Mouse (Mus musculus) heart, postnatal 0 days (tissue): ENCODE measurements around the gene Nucks1. TPM values are rescaled to one million over a fixed set of nuclear protein-coding genes. Genes with fewer than 3 reads are reported as not detected.

Source experiments
- ATAC-seq: fragments of 200-750 bp; cut with Nextera tagmentation; 2 replicates; pipeline ENCODE4 v1.8.0; 2017; ENCODE audit warnings: low read depth, moderate number of reproducible peaks, moderate library complexity; ENCODE audit not compliant: insufficient read depth
- DNase-seq: peaks from one replicate; pipeline ENCODE4 v3.0.0-alpha.2; 2016; ENCODE audit warnings: low spot score
- H3K27ac ChIP-seq: fragments of 300-500 bp; sonication (generic); 2 replicates; pipeline ENCODE4 v1.5.1; 2014; ENCODE audit warnings: low read depth, mild to moderate bottlenecking
- H3K27me3 ChIP-seq: fragments of 300-500 bp; sonication (generic); 2 replicates; pipeline ENCODE4 v1.6.1; 2014; ENCODE audit warnings: low read length, mixed read lengths; ENCODE audit not compliant: control insufficient read depth, insufficient read depth
- H3K36me3 ChIP-seq: fragments of 300-500 bp; sonication (generic); replicated peaks from 2 replicates; pipeline ENCODE4 v1.6.1; 2014; ENCODE audit warnings: low read length, mixed read lengths; ENCODE audit not compliant: control insufficient read depth, insufficient read depth
- H3K4me1 ChIP-seq: fragments of 300-500 bp; sonication (generic); 2 replicates; pipeline ENCODE4 v1.6.1; 2014; ENCODE audit warnings: antibody characterized with exemption; ENCODE audit not compliant: control insufficient read depth, insufficient read depth
- H3K4me2 ChIP-seq: fragments of 300-500 bp; sonication (generic); 2 replicates; pipeline ENCODE4 v1.6.1; 2014; ENCODE audit warnings: low read depth, mild to moderate bottlenecking, low read length, moderate library complexity
- H3K4me3 ChIP-seq: fragments of 300-500 bp; sonication (generic); 2 replicates; pipeline ENCODE4 v1.5.1; 2014; ENCODE audit warnings: low read depth, low read length
- H3K9ac ChIP-seq: fragments of 300-500 bp; sonication (generic); replicated peaks from 2 replicates; pipeline ENCODE4 v1.6.1; 2014; ENCODE audit warnings: low read depth, low read length, mixed read lengths
- H3K9me3 ChIP-seq: fragments of 300-500 bp; sonication (generic); replicated peaks from 2 replicates; pipeline ENCODE4 v1.6.1; 2016; ENCODE audit warnings: low read length; ENCODE audit not compliant: control insufficient read depth
- CTCF ChIP-seq: IDR thresholded peaks from 2 replicates; pipeline ENCODE4 v1.5.1; 2016; ENCODE audit warnings: antibody characterized with exemption, control low read depth, low read depth
- EP300 ChIP-seq: IDR thresholded peaks from 2 replicates; pipeline ENCODE4 v1.6.1; 2016; ENCODE audit warnings: antibody characterized with exemption, low read depth
- WGBS: fragments of 180-500 bp; shearing (Covaris S2); extraction: QIAGEN DNeasy Blood & Tissue Kit; methylation state at CpG from one replicate; pipeline ENCODE4 v1.1.7; 2014; 5-methylcytosine and 5-hydroxymethylcytosine counted together
- polyA plus RNA-seq: library from polyadenylated mRNA; unstranded; fragments of >200 nt; fragmentation: Nextera tagmentation; extraction: Ambion mirVana; gene quantifications from 2 replicates; pipeline ENCODE4 v1.2.1, GENCODE M21; 2015
- total RNA-seq: library from RNA; depleted of rRNA; stranded (reverse); fragments of >200 nt; gene quantifications from 2 replicates; pipeline ENCODE4 v1.2.3, GENCODE M21; 2014; ENCODE audit warnings: low replicate concordance

The Nucks1 gene
- total and polyA plus RNA-seq, 2 experiments from 2014 or later, result 27.0 to 58.2 TPM

- no peak overlapping the region for H3K27ac ChIP-seq
- no peaks in the 10 kb centered on the region for H3K9me3 ChIP-seq
- no peak for TF ChIP-seq CTCF
- TF ChIP-seq EP300, result no peak
- no peaks in the 10 kb centered on the region for H3K4me1 ChIP-seq
- no peak for DNase-seq
- peaks cover 17% of the 10 kb centered on the region; the same call in 1 of the 2 replicates for H3K27me3 ChIP-seq
- no peaks in the 10 kb centered on the region for H3K36me3 ChIP-seq
- no peak overlapping the region for H3K9ac ChIP-seq
- 59% methylated on average over 15 of the region's 15 CpGs for WGBS
- H3K4me3 ChIP-seq, result no peak overlapping the region
- ATAC-seq, result no peak
- no peak overlapping the region for H3K4me2 ChIP-seq
Observed at GRCm38 (mm10) chr1:131971771-131972497, 61.6 kb downstream of the Nucks1 start.

- no peaks in the 10 kb centered on the region for H3K36me3 ChIP-seq
- H3K27ac ChIP-seq, result no peak overlapping the region
- ATAC-seq (no peak), DNase-seq (no peak)
- no peak overlapping the region for H3K4me3 ChIP-seq
- no peaks in the 10 kb centered on the region for H3K4me1 ChIP-seq
- WGBS, result 59% methylated on average over 13 of the region's 13 CpGs
- no peaks in the 10 kb centered on the region for H3K9me3 ChIP-seq
- H3K27me3 ChIP-seq, result peaks cover 10% of the 10 kb centered on the region; the same call in 1 of the 2 replicates
- H3K4me2 ChIP-seq, result no peak overlapping the region
- no peak overlapping the region for H3K9ac ChIP-seq
- no peak for TF ChIP-seq CTCF
Observed at GRCm38 (mm10) chr1:131972498-131973334, 62.4 kb downstream of the Nucks1 start.

DNA sequence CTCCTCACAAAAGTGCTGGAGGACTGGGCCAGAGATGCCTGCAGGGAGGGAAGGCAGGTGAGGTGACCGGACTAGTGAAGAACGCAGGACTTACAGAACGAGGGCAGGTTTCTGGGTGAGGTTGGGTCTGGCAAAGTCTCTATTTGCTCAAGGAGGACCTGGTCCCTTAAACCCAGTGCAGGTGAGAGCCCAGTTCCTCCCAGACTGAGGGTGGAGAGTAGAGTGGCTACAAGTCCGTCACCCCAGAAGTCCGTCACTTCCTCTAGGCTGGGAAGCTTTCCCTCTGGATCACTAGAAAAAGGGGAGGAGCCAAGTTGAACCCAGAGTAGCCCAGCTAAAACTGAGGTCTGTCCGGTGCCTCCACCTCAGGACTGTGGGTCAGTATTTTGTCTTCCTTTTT lies 63.7 kb downstream of the Nucks1 start:
- TF ChIP-seq EP300, result no peak
- no peak for TF ChIP-seq CTCF
- H3K27ac ChIP-seq, result no peak overlapping the region
- H3K4me1 ChIP-seq, result no peaks in the 10 kb centered on the region
- H3K4me3 ChIP-seq, result no peak overlapping the region
- no peaks in the 10 kb centered on the region for H3K9me3 ChIP-seq
- 81% methylated on average over 6 of the region's 6 CpGs for WGBS
- DNase-seq, result no peak
- H3K27me3 ChIP-seq, result peaks cover 10% of the 10 kb centered on the region; the same call in 1 of the 2 replicates
- H3K4me2 ChIP-seq, result no peak overlapping the region
- H3K36me3 ChIP-seq, result no peaks in the 10 kb centered on the region
- no peak for ATAC-seq
- no peak overlapping the region for H3K9ac ChIP-seq

DNA sequence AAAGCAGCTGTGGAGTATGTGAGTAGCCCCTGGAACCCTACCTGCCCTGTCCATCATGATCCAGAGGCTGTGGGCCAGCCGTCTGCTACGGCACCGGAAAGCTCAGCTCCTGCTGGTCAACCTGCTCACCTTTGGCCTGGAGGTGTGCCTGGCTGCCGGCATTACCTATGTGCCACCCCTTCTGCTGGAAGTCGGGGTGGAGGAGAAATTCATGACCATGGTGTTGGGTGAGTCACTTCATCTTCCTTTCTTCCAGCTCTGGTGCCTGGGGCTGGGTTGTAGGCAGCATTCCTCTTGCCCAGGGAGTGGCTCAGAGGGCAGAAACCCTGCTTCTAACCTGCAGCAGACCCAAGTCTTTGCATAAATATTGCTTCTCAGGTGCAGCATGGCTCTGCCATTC lies 66.6 kb downstream of the Nucks1 start:
- no peak overlapping the region for H3K27ac ChIP-seq
- H3K9me3 ChIP-seq, result no peaks in the 10 kb centered on the region
- 87% methylated on average over 5 of the region's 5 CpGs for WGBS
- H3K4me3 ChIP-seq, result no peak overlapping the region
- H3K36me3 ChIP-seq, result no peaks in the 10 kb centered on the region
- H3K4me2 ChIP-seq, result no peak overlapping the region
- ATAC-seq (no peak), DNase-seq (no peak)
- no peak overlapping the region for H3K9ac ChIP-seq
- no peak for TF ChIP-seq CTCF
- no peak for TF ChIP-seq EP300
- no peaks in the 10 kb centered on the region for H3K4me1 ChIP-seq
- peaks cover 10% of the 10 kb centered on the region; the same call in 1 of the 2 replicates for H3K27me3 ChIP-seq

- H3K4me1 ChIP-seq, result no peaks in the 10 kb centered on the region
- no peak overlapping the region for H3K9ac ChIP-seq
- H3K27ac ChIP-seq, result no peak overlapping the region
- no peak overlapping the region for H3K4me2 ChIP-seq
- H3K4me3 ChIP-seq, result no peak overlapping the region
- no peaks in the 10 kb centered on the region for H3K36me3 ChIP-seq
- H3K9me3 ChIP-seq, result no peaks in the 10 kb centered on the region
- no peak for DNase-seq
- no peaks in the 10 kb centered on the region for H3K27me3 ChIP-seq
- 74% methylated on average over 2 of the region's 2 CpGs for WGBS
- no peak for ATAC-seq
- TF ChIP-seq CTCF (no peak), EP300 (no peak)
Observed at GRCm38 (mm10) chr1:131980471-131980870, 70.1 kb downstream of the Nucks1 start.
